Mouse (Mus musculus) megakaryocyte-erythroid progenitor cell, adult 5 weeks (primary cell): Measurements from ENCODE around the gene Svs3b. TPM values are rescaled to one million over a fixed set of nuclear protein-coding genes. Genes with fewer than 3 reads are reported as not detected.

ENCODE experiments used
- polyA plus RNA-seq: library from polyadenylated mRNA; stranded (reverse); fragments of >175 nt; gene quantifications from 2 replicates; pipeline ENCODE4 v1.2.3, GENCODE M21; 2012

Svs3b gene
- polyA plus RNA-seq: not detected in 2 replicates

DNA sequence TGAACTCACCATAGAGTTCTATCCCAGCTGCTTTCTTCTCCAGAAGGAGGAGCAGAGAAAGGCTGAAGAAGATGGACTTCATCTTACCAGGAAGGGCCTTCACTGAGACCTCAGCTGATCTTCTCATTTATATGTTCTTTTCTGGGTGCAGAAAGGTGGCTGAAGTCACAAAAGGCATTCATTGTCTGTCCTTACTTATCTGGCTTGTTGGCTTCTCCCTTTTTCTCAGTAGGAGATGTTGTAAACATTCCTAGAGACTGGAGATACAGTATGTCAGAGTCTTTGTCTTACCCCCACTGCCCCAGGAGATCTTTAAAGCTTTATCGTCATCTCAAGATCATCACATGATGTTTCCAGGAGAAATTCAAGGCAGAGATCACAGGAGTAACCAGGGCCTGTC lies at the start of gene Svs3b:
Gene Svs3b, minus strand, starts transcription at position 101 of the 400 bp plus-strand sequence.

GRCm38 (mm10) chr2:164288968-164289367 lies 32.5 kb upstream of the Svs3b start, which contains the start of gene Svs3a:
TSS of gene Svs3a (plus strand) at chr2:164289268.

GRCm38 (mm10) chr2:164278359-164278758 lies 21.9 kb upstream of the Svs3b start, which contains the start of gene Svs4:
TSS of gene Svs4 (minus strand) at chr2:164278459.

DNA sequence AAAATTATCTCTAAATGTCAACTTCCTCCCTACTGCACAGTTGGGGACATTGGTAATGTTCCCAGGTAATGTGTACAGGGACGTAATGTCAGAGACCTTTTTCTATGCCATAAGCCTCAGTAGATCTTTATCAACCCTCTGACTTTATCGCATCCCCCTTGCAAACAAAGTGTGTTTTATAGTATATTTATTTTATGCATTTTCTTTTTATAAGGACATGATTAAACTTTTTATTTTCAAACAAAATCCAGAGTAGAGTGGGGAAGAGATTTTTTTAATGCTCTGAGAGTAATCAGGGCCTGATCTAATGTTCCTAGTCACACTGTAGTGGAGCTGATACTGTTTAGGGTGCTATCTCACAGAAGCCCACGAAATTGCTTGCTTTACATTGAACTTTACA lies 18.1 kb downstream of the Svs3b start, which contains the start of gene Svs2:
Gene Svs2, minus strand, starts transcription at position 101 of the 400 bp plus-strand sequence.

GRCm38 (mm10) chr2:164221522-164221921 lies 34.9 kb downstream of the Svs3b start, which contains the start of gene Wfdc15b:
TSS of gene Wfdc15b (minus strand) at chr2:164221660.

Other genes starting within 250 kb of the Svs3b start
- 0.32 and 1.0 TPM in 2 replicates for gene Pabpc1l, start 231.2 kb downstream of the Svs3b start, polyA plus RNA-seq
- gene Stk4, start 186.3 kb downstream of the Svs3b start, polyA plus RNA-seq: 49.8 and 66.3 TPM in 2 replicates
- gene Tomm34, start 185.5 kb downstream of the Svs3b start, polyA plus RNA-seq: 67.0 and 88.1 TPM in 2 replicates
- gene Kcns1, start 85.5 kb downstream of the Svs3b start, polyA plus RNA-seq: 0.45 and 0.82 TPM in 2 replicates
- not detected in 2 replicates for gene Wfdc5, start 73.9 kb downstream of the Svs3b start, polyA plus RNA-seq
- not detected in 2 replicates for gene Wfdc12, start 66.0 kb downstream of the Svs3b start, polyA plus RNA-seq
- not detected in 2 replicates for gene Wfdc15a, start 56.5 kb downstream of the Svs3b start, polyA plus RNA-seq
- gene Wfdc15b, start 35.0 kb downstream of the Svs3b start, polyA plus RNA-seq: not detected in 2 replicates
- gene Svs2, start 18.2 kb downstream of the Svs3b start, polyA plus RNA-seq: not detected in 2 replicates
- gene Svs4, start 21.8 kb upstream of the Svs3b start, polyA plus RNA-seq: not detected in 2 replicates
- not detected in 2 replicates for gene Svs3a, start 32.6 kb upstream of the Svs3b start, polyA plus RNA-seq
- not detected in 2 replicates for gene Svs6, start 60.1 kb upstream of the Svs3b start, polyA plus RNA-seq
- not detected in 2 replicates for gene Svs5, start 76.1 kb upstream of the Svs3b start, polyA plus RNA-seq
- gene Slpi, start 132.5 kb upstream of the Svs3b start, polyA plus RNA-seq: 23.0 and 53.6 TPM in 2 replicates
- gene Rbpjl, start 146.5 kb upstream of the Svs3b start, polyA plus RNA-seq: not detected in 2 replicates
- gene Matn4, start 148.5 kb upstream of the Svs3b start, polyA plus RNA-seq: 0.04 TPM in 1 of 2 replicates, not detected in the other
- gene Sdc4, start 187.2 kb upstream of the Svs3b start, polyA plus RNA-seq: 2.3 and 2.6 TPM in 2 replicates
- 121 and 142 TPM in 2 replicates for gene Sys1, start 200.3 kb upstream of the Svs3b start, polyA plus RNA-seq
- gene Gm20458, start 204.3 kb upstream of the Svs3b start, polyA plus RNA-seq: 1.2 and 2.3 TPM in 2 replicates
- gene Trp53tg5, start 217.1 kb upstream of the Svs3b start, polyA plus RNA-seq: not detected in 2 replicates
- gene Dbndd2, start 229.5 kb upstream of the Svs3b start, polyA plus RNA-seq: 0.61 and 1.8 TPM in 2 replicates
- gene Pigt, start 240.9 kb upstream of the Svs3b start, polyA plus RNA-seq: 231 and 267 TPM in 2 replicates